Mouse (Mus musculus): ENCODE data around the gene Rdh13. TPM values are rescaled to one million over a fixed set of nuclear protein-coding genes. Genes with fewer than 3 reads are reported as not detected.

Gene Rdh13
- polyA plus RNA-seq, 1 experiment from 2014 or later = 27.7 TPM

- Histone ChIP-seq H3K9me3 (no peaks in the 10 kb centered on the region), H3K4me1 (peaks cover 12% of the 10 kb centered on the region; the same call in 1 of the 2 replicates), H3K4me3 (replicated peaks) (peak overlapping the region; percentile 45), H3K36me3 (no peaks in the 10 kb centered on the region), H3K27ac (no peak overlapping the region), H3K9ac (peak overlapping the region; percentile 22; the same call in 1 of the 2 replicates), H3K4me2 (peak overlapping the region; percentile 85), H3K27me3 (replicated peaks) (peaks cover 15% of the 10 kb centered on the region; the same call in 1 of the 2 replicates)
- ATAC-seq (ENCODE audit: insufficient read depth, low FRiP score, low read depth) = peak; percentile 24
- WGBS = 3% methylated on average over 35 of the region's 35 CpGs
Observed at GRCm38 (mm10) chr7:4470275-4471178, 25.1 kb upstream of the Rdh13 start.

GRCm38 (mm10) chr7:4467801-4468200, 22.4 kb upstream of the Rdh13 start:
- Histone ChIP-seq H3K4me2 (no peak overlapping the region), H3K36me3 (no peaks in the 10 kb centered on the region), H3K27me3 (replicated peaks) (peaks cover 11% of the 10 kb centered on the region; the same call in 1 of the 2 replicates), H3K9me3 (no peaks in the 10 kb centered on the region), H3K9ac (no peak overlapping the region), H3K4me3 (replicated peaks) (no peak overlapping the region), H3K27ac (no peak overlapping the region), H3K4me1 (peaks cover 15% of the 10 kb centered on the region; the same call in 1 of the 2 replicates)
- ATAC-seq (ENCODE audit: insufficient read depth, low FRiP score, low read depth) = no peak
- 77% methylated on average over 3 of the region's 3 CpGs for WGBS

GRCm38 (mm10) chr7:4464194-4464824, 18.9 kb upstream of the Rdh13 start:
- Histone ChIP-seq H3K36me3 (no peaks in the 10 kb centered on the region), H3K9ac (no peak overlapping the region), H3K4me2 (peak overlapping the region; percentile 37; the same call in 1 of the 2 replicates), H3K27me3 (replicated peaks) (no peaks in the 10 kb centered on the region), H3K9me3 (no peaks in the 10 kb centered on the region), H3K4me3 (replicated peaks) (peak overlapping the region; percentile 12; the same call in 1 of the 2 replicates), H3K4me1 (0 out of 2 replicates have a peak, but pooled peaks cover 3% of the 10 kb centered on the region), H3K27ac (peak overlapping the region; percentile 79)
- 3% methylated on average over 12 of the region's 12 CpGs for WGBS
- peak; percentile 91 for ATAC-seq (ENCODE audit: insufficient read depth, low FRiP score, low read depth)

GRCm38 (mm10) chr7:4460576-4461434, 15.4 kb upstream of the Rdh13 start, which contains the start of gene Eps8l1:
Gene Eps8l1 (plus strand): TSS chr7:4460674.
- Histone ChIP-seq H3K9me3 (no peaks in the 10 kb centered on the region), H3K4me1 (0 out of 2 replicates have a peak, but pooled peaks cover 3% of the 10 kb centered on the region), H3K9ac (no peak within 1 kb of the TSS), H3K4me3 (replicated peaks) (peak within 1 kb of the TSS; percentile 24), H3K27me3 (replicated peaks) (no peaks in the 10 kb centered on the region), H3K4me2 (peak within 1 kb of the TSS; percentile 37), H3K27ac (peak within 1 kb of the TSS; percentile 31), H3K36me3 (no peaks in the 10 kb centered on the region)
- peak; percentile 36 for ATAC-seq (ENCODE audit: insufficient read depth, low FRiP score, low read depth)
- 56% methylated on average over 14 of the region's 16 CpGs for WGBS

GRCm38 (mm10) chr7:4452644-4453043, 7.2 kb upstream of the Rdh13 start:
- Histone ChIP-seq H3K4me3 (replicated peaks) (no peak overlapping the region), H3K9ac (no peak overlapping the region), H3K27ac (peak overlapping the region; percentile 84), H3K36me3 (no peaks in the 10 kb centered on the region), H3K27me3 (replicated peaks) (no peaks in the 10 kb centered on the region), H3K4me1 (0 out of 2 replicates have a peak, but pooled peaks cover 3% of the 10 kb centered on the region), H3K4me2 (no peak overlapping the region), H3K9me3 (no peaks in the 10 kb centered on the region)
- peak; percentile 93 for ATAC-seq (ENCODE audit: insufficient read depth, low FRiP score, low read depth)
- WGBS = 11% methylated on average over 4 of the region's 4 CpGs

- Histone ChIP-seq H3K4me2 (no peak overlapping the region), H3K9ac (no peak overlapping the region), H3K4me1 (0 out of 2 replicates have a peak, but pooled peaks cover 9% of the 10 kb centered on the region), H3K27me3 (replicated peaks) (no peaks in the 10 kb centered on the region), H3K36me3 (no peaks in the 10 kb centered on the region; the same call in 1 of the 2 replicates), H3K4me3 (replicated peaks) (no peak overlapping the region), H3K27ac (0 out of 2 replicates have a peak overlapping the region, but pooled peaks have one; percentile 61), H3K9me3 (no peaks in the 10 kb centered on the region)
- WGBS = 3% methylated on average over 2 of the region's 2 CpGs
- ATAC-seq (ENCODE audit: insufficient read depth, low FRiP score, low read depth) = no peak
Observed at GRCm38 (mm10) chr7:4449211-4449610, 3.8 kb upstream of the Rdh13 start.

GRCm38 (mm10) chr7:4448439-4448838, 3.0 kb upstream of the Rdh13 start:
- Histone ChIP-seq H3K4me2 (no peak overlapping the region), H3K4me3 (replicated peaks) (no peak overlapping the region), H3K4me1 (0 out of 2 replicates have a peak, but pooled peaks cover 9% of the 10 kb centered on the region), H3K27ac (no peak overlapping the region), H3K9me3 (no peaks in the 10 kb centered on the region), H3K27me3 (replicated peaks) (no peaks in the 10 kb centered on the region), H3K36me3 (peaks cover 8% of the 10 kb centered on the region), H3K9ac (no peak overlapping the region)
- no peak for ATAC-seq (ENCODE audit: insufficient read depth, low FRiP score, low read depth)
- 82% methylated on average over 3 of the region's 3 CpGs for WGBS

GRCm38 (mm10) chr7:4447138-4447537, 1.7 kb upstream of the Rdh13 start:
- Histone ChIP-seq H3K9me3 (no peaks in the 10 kb centered on the region), H3K27me3 (replicated peaks) (no peaks in the 10 kb centered on the region), H3K4me1 (0 out of 2 replicates have a peak, but pooled peaks cover 9% of the 10 kb centered on the region), H3K4me3 (replicated peaks) (no peak overlapping the region), H3K27ac (no peak overlapping the region), H3K9ac (no peak overlapping the region), H3K36me3 (peaks cover 17% of the 10 kb centered on the region), H3K4me2 (no peak overlapping the region)
- no peak for ATAC-seq (ENCODE audit: insufficient read depth, low FRiP score, low read depth)
- WGBS = 6% methylated on average over 1 of the region's 1 CpGs

- Histone ChIP-seq H3K27ac (no peak overlapping the region), H3K4me1 (0 out of 2 replicates have a peak, but pooled peaks cover 6% of the 10 kb centered on the region), H3K4me3 (replicated peaks) (no peak overlapping the region), H3K9me3 (no peaks in the 10 kb centered on the region), H3K4me2 (no peak overlapping the region), H3K36me3 (peaks cover 45% of the 10 kb centered on the region), H3K27me3 (replicated peaks) (no peaks in the 10 kb centered on the region), H3K9ac (no peak overlapping the region)
- 91% methylated on average over 10 of the region's 10 CpGs for WGBS
- ATAC-seq (ENCODE audit: insufficient read depth, low FRiP score, low read depth) = no peak
Observed at GRCm38 (mm10) chr7:4440549-4440948, 4.9 kb downstream of the Rdh13 start.

- H3K27me3 ChIP-seq (replicated peaks) = no peaks in the 10 kb centered on the region
- H3K9me3 ChIP-seq = no peaks in the 10 kb centered on the region
- H3K27ac ChIP-seq = no peak overlapping the region
- H3K4me2 ChIP-seq = no peak overlapping the region
- H3K4me1 ChIP-seq = no peaks in the 10 kb centered on the region
- ATAC-seq (ENCODE audit: insufficient read depth, low FRiP score, low read depth) = no peak
- H3K36me3 ChIP-seq = peaks cover 57% of the 10 kb centered on the region
- 81% methylated on average over 2 of the region's 2 CpGs for WGBS
- H3K4me3 ChIP-seq (replicated peaks) = no peak overlapping the region
- H3K9ac ChIP-seq = no peak overlapping the region
Observed at GRCm38 (mm10) chr7:4437721-4438120, 7.7 kb downstream of the Rdh13 start.

- no peak for ATAC-seq (ENCODE audit: insufficient read depth, low FRiP score, low read depth)
- Histone ChIP-seq H3K27me3 (replicated peaks) (no peaks in the 10 kb centered on the region), H3K9me3 (no peaks in the 10 kb centered on the region), H3K36me3 (peaks cover 52% of the 10 kb centered on the region), H3K9ac (no peak overlapping the region), H3K4me1 (no peaks in the 10 kb centered on the region), H3K4me3 (replicated peaks) (no peak overlapping the region), H3K27ac (no peak overlapping the region), H3K4me2 (no peak overlapping the region)
- WGBS = 88% methylated on average over 8 of the region's 8 CpGs
Observed at GRCm38 (mm10) chr7:4432026-4432425, 13.4 kb downstream of the Rdh13 start.

Data from stomach, embryonic 15.5 days (tissue).